Mouse (Mus musculus) macrophage (primary cell): Measurements from ENCODE around the gene Ube3b. TPM values are rescaled to one million over a fixed set of nuclear protein-coding genes. Genes with fewer than 3 reads are reported as not detected.
A peak's percentile ranks its signal among the peaks of the same experiment; 100 is the strongest.

Source experiments
- H3K27ac ChIP-seq: fragments of 350-480 bp; formaldehyde crosslinking; 2 replicates; pipeline ENCODE4 v1.9.0; 2021
- H3K36me3 ChIP-seq: fragments of 350-480 bp; formaldehyde crosslinking; 2 replicates; pipeline ENCODE4 v1.9.0; 2021; ENCODE audit errors: inconsistent target
- H3K4me3 ChIP-seq: fragments of 350-480 bp; formaldehyde crosslinking; 2 replicates; pipeline ENCODE4 v1.9.0; 2021; ENCODE audit errors: inconsistent target
- H3K79me2 ChIP-seq: fragments of 350-480 bp; formaldehyde crosslinking; 2 replicates; pipeline ENCODE4 v1.9.0; 2021; ENCODE audit errors: inconsistent target
- WGBS: methylation state at CpG from one replicate; pipeline ENCODE4 v1.1.7; 2026; ENCODE audit warnings: inconsistent platforms; ENCODE audit not compliant: missing documents; 5-methylcytosine and 5-hydroxymethylcytosine counted together
- polyA plus RNA-seq: library from polyadenylated mRNA; stranded (reverse); fragments of 250-400 nt; gene quantifications from 3 replicates; pipeline ENCODE4 v1.2.4, GENCODE M21; 2018; ENCODE audit warnings: inconsistent platforms

Gene Ube3b
- polyA plus RNA-seq, 1 experiment from 2014 or later, result 30.9 TPM

DNA sequence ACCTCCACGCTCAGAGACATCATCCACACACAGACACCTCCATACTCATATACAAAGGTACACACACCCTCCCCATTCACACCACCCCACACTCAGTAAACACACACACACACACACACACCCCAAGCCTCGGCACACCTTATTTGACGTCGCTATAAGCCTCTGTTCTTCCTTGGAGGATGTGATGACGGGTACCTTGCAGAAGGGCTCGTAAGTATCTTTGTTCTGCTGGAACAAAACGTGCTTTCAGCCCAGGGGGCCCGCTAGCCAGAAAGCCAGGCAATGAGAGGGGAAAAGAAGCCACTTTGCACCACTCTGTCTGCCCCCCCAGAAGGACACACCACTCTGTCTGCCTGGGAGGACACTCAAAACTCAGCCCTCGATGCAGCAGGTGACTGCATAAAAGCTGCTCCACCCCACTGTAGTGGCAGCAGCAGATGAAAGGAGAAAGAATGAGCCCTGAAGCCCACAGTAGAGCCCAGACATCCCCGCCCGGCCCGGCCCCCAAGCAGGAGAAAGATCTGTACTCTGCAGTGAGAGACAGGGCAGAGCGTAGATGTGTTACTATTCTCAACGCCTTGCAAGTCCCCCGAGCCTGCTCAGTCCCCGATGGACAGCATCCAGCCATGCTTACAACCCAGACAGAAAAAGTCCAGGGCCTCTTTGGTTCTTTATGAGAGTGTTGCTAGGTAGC is 11.5 kb upstream of the Ube3b start:
- Histone ChIP-seq H3K4me3 (no peak overlapping the region), H3K27ac (no peak overlapping the region), H3K36me3 (peaks cover 71% of the 10 kb centered on the region), H3K79me2 (peaks cover 42% of the 10 kb centered on the region)
- 96% methylated on average over 16 of the region's 16 CpGs for WGBS

- Histone ChIP-seq H3K27ac (no peak overlapping the region), H3K79me2 (peaks cover 51% of the 10 kb centered on the region), H3K36me3 (peaks cover 67% of the 10 kb centered on the region), H3K4me3 (no peak overlapping the region)
- 93% methylated on average over 9 of the region's 9 CpGs for WGBS
Measured at GRCm38 (mm10) chr5:114369921-114370320, 10.5 kb upstream of the Ube3b start.

- 64% methylated on average over 9 of the region's 9 CpGs for WGBS
- Histone ChIP-seq H3K4me3 (no peak overlapping the region), H3K36me3 (peaks cover 63% of the 10 kb centered on the region), H3K79me2 (peaks cover 56% of the 10 kb centered on the region), H3K27ac (peak overlapping the region; percentile 28)
Measured at GRCm38 (mm10) chr5:114370371-114370776, 10.0 kb upstream of the Ube3b start.

DNA sequence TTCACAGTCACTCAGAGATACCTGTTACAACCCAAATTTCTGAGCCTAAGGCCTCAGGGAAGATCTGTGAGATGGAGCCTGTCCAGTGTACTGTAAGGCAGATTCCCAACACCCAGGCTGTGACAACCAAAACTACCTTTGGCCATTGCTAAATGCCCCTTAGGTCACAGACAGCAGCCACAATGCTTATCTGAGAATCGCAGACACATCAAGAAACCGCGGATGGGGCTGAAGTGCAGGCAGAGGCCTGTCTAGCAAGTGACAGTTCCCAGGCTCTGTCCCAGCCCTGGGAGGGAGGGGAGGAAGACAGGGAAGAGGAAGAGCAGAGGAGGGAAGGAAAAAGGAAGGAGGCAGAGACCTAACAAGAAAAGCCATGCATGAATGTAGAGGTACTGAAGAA is 9.1 kb upstream of the Ube3b start:
- Histone ChIP-seq H3K36me3 (peaks cover 55% of the 10 kb centered on the region), H3K79me2 (peaks cover 66% of the 10 kb centered on the region), H3K4me3 (no peak overlapping the region), H3K27ac (peak overlapping the region; percentile 28)
- 14% methylated on average over 3 of the region's 3 CpGs for WGBS

DNA sequence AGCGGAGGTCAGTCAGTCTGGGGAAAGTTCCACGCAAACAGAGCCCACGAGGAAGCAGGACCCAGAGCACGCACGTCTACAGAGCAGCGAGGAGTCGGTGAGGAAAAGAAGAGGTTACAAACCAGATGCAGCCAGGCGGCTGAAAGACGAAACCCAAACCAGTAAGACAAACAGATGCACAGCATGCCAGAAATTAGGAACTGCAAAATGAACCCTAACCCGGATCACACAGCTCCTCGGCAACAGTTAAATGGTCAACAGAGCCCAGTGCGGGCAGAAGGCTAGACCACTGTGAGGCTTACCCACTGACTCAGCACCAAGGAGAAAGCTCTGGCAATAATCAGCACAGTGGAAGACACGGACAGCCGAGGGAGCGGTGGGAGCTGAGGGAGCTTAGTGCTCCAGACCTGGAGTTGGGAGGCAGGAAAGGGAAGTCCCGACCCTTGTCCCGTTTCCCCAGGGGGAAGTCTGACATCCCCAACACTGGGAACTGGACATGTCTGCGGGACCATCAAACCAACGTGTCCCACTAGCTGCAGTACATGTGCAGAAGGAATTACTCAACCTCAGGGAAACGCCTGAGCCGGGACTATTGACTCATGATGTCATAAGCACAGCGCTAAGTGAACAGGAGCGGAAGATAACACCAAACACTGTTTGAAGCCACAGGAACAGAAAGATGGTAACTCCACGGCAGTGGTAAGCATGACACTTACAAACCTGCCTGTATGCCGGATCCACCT is 8.5 kb upstream of the Ube3b start:
- Histone ChIP-seq H3K4me3 (no peak overlapping the region), H3K36me3 (peaks cover 49% of the 10 kb centered on the region), H3K79me2 (peaks cover 71% of the 10 kb centered on the region), H3K27ac (peak overlapping the region; percentile 28)
- WGBS, result 45% methylated on average over 25 of the region's 25 CpGs

DNA sequence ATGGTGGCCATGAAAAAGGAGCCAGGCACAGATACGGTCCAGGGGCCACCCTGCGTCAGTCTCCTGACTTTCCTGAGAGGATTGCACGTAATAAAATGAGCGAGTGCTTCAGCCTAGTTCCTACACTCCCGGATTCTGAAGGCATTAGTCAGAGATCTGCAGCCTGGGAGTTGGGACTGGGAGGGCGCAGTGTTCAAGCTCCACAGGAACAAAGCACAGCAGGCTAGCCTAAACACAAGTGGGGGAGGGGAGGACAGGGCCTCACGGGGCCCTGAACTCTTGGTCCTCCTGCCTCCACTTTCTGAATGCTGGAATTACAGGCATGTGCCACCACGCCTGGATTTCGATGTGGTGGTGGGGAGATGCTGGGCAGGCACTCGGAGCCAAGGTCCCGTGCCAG is 7.8 kb upstream of the Ube3b start:
- Histone ChIP-seq H3K27ac (no peak overlapping the region), H3K4me3 (no peak overlapping the region), H3K36me3 (peaks cover 42% of the 10 kb centered on the region), H3K79me2 (peaks cover 78% of the 10 kb centered on the region)
- 90% methylated on average over 11 of the region's 11 CpGs for WGBS

DNA sequence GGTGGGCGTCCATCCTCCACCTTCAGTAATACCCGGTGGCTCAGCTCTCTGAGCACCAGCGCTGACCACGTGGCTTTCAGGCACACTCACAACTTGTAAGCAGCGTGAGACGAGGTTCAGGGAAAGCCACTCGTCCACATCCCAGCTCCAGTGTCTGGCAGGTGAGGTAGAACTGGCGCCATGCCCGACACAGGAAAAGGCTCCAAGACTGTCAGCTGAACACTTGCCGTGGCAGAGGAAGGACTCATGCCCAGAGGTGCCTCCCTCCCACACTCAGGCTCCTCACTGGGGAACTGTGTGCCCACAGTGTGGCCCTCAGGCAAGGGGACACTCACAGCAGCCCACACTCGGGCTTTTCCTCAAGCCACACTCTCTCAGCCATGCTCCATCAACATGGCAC is 7.2 kb upstream of the Ube3b start:
- peaks cover 36% of the 10 kb centered on the region; the same call in 1 of the 2 replicates for H3K36me3 ChIP-seq
- H3K27ac ChIP-seq, result no peak overlapping the region
- 77% methylated on average over 11 of the region's 11 CpGs for WGBS
- H3K4me3 ChIP-seq, result no peak overlapping the region
- peaks cover 84% of the 10 kb centered on the region for H3K79me2 ChIP-seq

GRCm38 (mm10) chr5:114373581-114373980 is 6.8 kb upstream of the Ube3b start:
- H3K79me2 ChIP-seq, result peaks cover 88% of the 10 kb centered on the region
- WGBS, result 93% methylated on average over 8 of the region's 9 CpGs
- H3K27ac ChIP-seq, result no peak overlapping the region
- H3K4me3 ChIP-seq, result no peak overlapping the region
- H3K36me3 ChIP-seq, result peaks cover 33% of the 10 kb centered on the region; the same call in 1 of the 2 replicates

DNA sequence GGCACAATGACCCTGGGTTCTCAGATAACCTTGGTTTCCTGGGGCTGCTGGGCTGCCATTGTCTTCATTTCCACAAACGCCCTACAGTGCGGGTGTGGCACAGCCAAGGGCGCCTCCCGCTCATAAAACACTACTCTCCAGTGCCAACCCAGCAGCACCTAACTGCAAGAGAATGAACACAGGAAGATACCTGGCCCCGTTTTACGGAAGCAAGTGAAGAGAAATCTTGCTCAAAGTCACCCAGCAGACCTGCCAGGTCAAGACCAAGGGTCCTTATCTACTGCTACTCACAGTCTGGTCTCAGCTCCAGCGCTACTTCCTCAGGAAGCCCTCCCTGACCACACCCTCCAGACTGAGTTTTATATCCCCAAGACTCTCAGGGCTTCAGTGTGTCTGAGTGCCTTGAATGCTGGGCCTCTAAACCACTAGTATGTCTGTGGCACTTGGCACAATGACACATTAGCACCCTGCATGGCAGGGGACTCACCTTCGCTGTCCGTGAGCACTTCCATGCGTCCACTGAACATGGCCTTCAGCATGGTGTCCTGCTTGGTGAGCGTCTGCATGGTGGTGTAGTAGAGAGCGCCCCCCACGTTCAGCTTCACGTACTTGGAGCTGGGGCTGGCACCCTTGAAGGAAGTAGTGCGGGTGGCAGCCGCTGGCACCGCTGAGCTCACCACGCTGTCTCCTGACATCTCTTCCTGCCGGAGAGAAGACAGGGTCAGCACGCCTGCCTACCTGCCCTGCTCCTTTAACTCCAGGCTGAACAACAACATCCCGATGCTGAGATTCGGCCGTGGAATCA is 5.8 kb upstream of the Ube3b start:
- 19% methylated on average over 22 of the region's 23 CpGs for WGBS
- Histone ChIP-seq H3K36me3 (peaks cover 23% of the 10 kb centered on the region; the same call in 1 of the 2 replicates), H3K27ac (peak overlapping the region; percentile 21; the same call in 1 of the 2 replicates), H3K4me3 (no peak overlapping the region), H3K79me2 (peaks cover 88% of the 10 kb centered on the region)

- Histone ChIP-seq H3K79me2 (peaks cover 94% of the 10 kb centered on the region), H3K36me3 (peaks cover 11% of the 10 kb centered on the region; the same call in 1 of the 2 replicates), H3K4me3 (no peak overlapping the region), H3K27ac (no peak overlapping the region)
- 23% methylated on average over 10 of the region's 10 CpGs for WGBS
Measured at GRCm38 (mm10) chr5:114378177-114378920, 2.1 kb upstream of the Ube3b start.

DNA sequence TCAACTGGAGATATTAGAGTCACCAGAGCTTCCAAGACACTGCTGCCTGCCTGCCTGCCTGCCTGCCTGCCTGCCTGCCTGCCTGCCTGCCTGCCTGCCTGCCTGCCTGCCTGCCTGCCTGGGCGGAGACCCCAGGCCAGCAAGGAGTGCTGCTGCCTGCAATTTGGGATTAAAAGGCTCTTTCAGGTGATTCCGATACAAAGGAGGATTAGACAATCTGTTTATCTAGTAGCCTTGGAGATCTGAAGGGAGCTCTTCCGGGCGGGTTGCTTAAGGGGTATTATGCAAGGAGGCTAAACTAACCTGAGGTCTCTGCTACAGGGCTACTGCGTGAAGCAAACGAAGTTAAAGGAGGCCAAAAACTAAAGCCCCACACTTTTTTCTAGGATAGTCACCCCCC is 1.5 kb upstream of the Ube3b start:
- H3K36me3 ChIP-seq, result peaks cover 5% of the 10 kb centered on the region; the same call in 1 of the 2 replicates
- WGBS, result 31% methylated on average over 6 of the region's 6 CpGs
- peak overlapping the region; percentile 63; the same call in 1 of the 2 replicates for H3K27ac ChIP-seq
- H3K79me2 ChIP-seq, result peaks cover 94% of the 10 kb centered on the region
- peak overlapping the region; percentile 95; the same call in 1 of the 2 replicates for H3K4me3 ChIP-seq

DNA sequence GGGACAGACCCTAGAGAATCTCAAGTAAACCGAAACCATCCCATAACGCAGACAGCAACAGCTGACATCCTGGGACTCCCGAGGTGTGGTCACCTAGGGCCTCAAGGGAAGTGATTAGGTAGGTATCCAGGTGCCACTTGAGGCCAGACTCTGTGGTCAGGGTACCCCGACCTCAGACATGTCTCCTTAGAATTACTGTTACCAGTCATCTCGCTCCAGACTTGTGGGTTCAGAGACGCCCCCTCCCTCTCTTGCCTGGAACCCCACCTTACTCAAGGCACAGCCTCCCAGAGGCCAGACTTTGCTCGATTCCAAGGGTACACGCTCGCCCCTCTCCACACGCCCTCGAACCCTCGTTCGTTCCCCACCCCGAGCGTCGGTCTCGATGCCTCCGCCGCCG is 644 bp upstream of the Ube3b start:
- H3K36me3 ChIP-seq, result no peaks in the 10 kb centered on the region; the same call in 1 of the 2 replicates
- peak overlapping the region; percentile 63 for H3K27ac ChIP-seq
- H3K4me3 ChIP-seq, result peak overlapping the region; percentile 95
- 2% methylated on average over 20 of the region's 20 CpGs for WGBS
- peaks cover 93% of the 10 kb centered on the region for H3K79me2 ChIP-seq

DNA sequence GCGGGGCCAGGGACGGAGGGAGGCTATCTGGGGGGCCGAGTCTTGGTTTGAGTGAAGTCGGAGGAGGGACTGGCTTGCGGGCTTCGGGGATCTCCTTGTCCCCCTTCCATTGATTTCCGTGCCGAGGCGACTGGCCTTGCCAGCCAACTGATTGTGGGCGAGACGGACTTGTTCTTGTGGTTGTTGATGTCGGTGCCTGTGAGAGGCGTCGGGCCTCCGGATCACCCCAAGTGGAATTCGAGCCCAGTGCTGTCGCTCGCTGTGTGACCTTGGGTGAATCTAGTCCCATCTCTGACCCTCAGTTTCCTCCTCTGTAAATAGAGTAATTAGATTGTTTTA is 575 bp downstream of the Ube3b start:
- Histone ChIP-seq H3K36me3 (peaks cover 6% of the 10 kb centered on the region; the same call in 1 of the 2 replicates), H3K4me3 (peak overlapping the region; percentile 95), H3K79me2 (peaks cover 81% of the 10 kb centered on the region), H3K27ac (peak overlapping the region; percentile 80)
- WGBS, result under 1% methylated on average over 18 of the region's 18 CpGs
